Mouse (Mus musculus) CD4-positive naive resting alpha-beta T cell, adult 76 days (primary cell): ENCODE results near the gene Alpl. TPM values are rescaled to one million over a fixed set of nuclear protein-coding genes. Genes with fewer than 3 reads are reported as not detected.

Experiments
- total RNA-seq: library from RNA; stranded (reverse); gene quantifications from one replicate; pipeline ENCODE4 v1.2.4, GENCODE M21; 2023

The Alpl gene
- 2.2 TPM for total RNA-seq

DNA sequence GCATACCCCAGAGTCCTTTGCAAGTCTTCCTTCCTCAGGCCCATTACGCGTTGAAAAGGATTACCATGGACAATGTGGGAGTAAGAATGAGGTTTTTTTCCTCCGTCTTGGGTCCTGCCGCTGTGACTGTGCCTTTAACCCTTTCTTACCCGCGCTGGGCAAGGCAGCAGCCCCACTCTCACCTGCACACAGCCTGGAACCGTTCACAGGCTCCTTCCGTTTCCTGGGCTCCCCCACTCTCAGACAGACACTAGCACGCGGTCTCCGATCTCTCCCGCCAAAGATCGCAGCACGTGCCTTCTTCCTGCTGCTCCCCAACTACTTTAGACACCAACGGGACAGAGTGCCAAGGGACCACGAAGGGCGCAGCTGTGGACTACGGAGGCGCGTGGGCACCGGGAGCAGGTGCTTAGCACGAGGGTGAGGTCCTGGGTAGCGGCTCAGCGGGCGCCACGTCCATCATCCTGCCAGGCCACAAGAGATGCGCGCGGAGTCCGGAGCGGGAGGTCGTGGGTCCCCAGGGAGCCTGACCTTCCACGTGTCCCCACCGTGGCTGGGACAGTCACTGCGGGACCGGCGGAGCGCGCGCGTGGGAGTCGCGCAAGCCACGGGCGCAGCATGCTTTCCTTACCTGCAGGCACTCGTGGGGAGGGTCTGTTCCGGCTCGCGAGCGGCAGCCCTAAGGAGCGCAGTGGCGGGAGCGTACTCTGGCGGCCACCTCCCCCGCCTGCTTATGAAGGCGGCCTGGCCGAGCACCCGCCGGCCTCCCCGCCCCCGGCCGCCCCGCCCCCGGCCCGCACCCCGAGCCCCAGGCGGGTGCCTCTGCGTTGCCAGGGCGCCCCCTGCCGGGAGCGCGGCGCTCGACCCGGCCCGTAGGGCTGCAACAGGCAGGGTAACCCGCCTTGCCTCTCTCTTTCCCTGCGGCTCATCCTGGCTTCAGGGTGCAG, at the start of gene Alpl:
Gene Alpl, minus strand, starts transcription at position 774 of the 947 bp plus-strand sequence.

Other genes starting within 250 kb of the Alpl start
- gene Ldlrad2, start 221.8 kb downstream of the Alpl start, total RNA-seq: not detected
- 199 TPM for gene Usp48, start 202.6 kb downstream of the Alpl start, total RNA-seq
- 2.0 TPM for gene Rap1gap, start 131.7 kb downstream of the Alpl start, total RNA-seq
- gene Ece1, start 65.9 kb upstream of the Alpl start, total RNA-seq: 33.6 TPM
- gene Eif4g3, start 196.6 kb upstream of the Alpl start, total RNA-seq: 151 TPM